Mouse (Mus musculus) liver, embryonic 14 days (tissue): ENCODE results near the gene Kctd21. TPM values are rescaled to one million over a fixed set of nuclear protein-coding genes. Genes with fewer than 3 reads are reported as not detected.

ENCODE experiments used
- polyA plus RNA-seq: library from polyadenylated mRNA; depleted of rRNA; stranded (reverse); fragments of >200 nt; gene quantifications from 2 replicates; pipeline ENCODE4 v1.2.3, GENCODE M21; 2012; rRNA removed

Kctd21 gene
- 0.70 and 0.75 TPM in 2 replicates for polyA plus RNA-seq

GRCm38 (mm10) chr7:97331726-97332666, at the start of gene Kctd21, which contains the start of gene Usp35:
Gene Kctd21 (plus strand): TSS chr7:97332327.
Gene Usp35 (minus strand): TSS chr7:97332020.

Other genes starting within 250 kb of the Kctd21 start
- 0.28 and 0.35 TPM in 2 replicates for gene Usp35, start 307 bp upstream of the Kctd21 start, polyA plus RNA-seq
- gene Alg8, start 39.3 kb downstream of the Kctd21 start, polyA plus RNA-seq: 21.4 and 25.6 TPM in 2 replicates
- 101 and 117 TPM in 2 replicates for gene Ndufc2, start 67.7 kb downstream of the Kctd21 start, polyA plus RNA-seq
- gene Thrsp, start 85.4 kb downstream of the Kctd21 start, polyA plus RNA-seq: 0.03 and 0.05 TPM in 2 replicates
- 8.6 and 10.5 TPM in 2 replicates for gene Kctd14, start 119.0 kb downstream of the Kctd21 start, polyA plus RNA-seq
- 23.2 and 25.9 TPM in 2 replicates for gene Ints4, start 148.6 kb downstream of the Kctd21 start, polyA plus RNA-seq
- gene Aamdc, start 247.2 kb downstream of the Kctd21 start, polyA plus RNA-seq: 10.7 and 11.4 TPM in 2 replicates
- gene Rsf1, start 247.6 kb downstream of the Kctd21 start, polyA plus RNA-seq: 3.4 and 3.7 TPM in 2 replicates